Mouse (Mus musculus): Measurements from ENCODE around the gene Gclm.
A peak's percentile ranks its signal among the peaks of the same experiment; 100 is the strongest.

Gene Gclm

GRCm38 (mm10) chr3:122292300-122293222, 47.2 kb downstream of the Gclm start:
- DNase-seq (ENCODE audit: low read depth), result peak; percentile 85

GRCm38 (mm10) chr3:122293223-122293953, 48.0 kb downstream of the Gclm start:
- peak; percentile 69 for DNase-seq (ENCODE audit: low read depth)

- DNase-seq (ENCODE audit: low read depth), result peak; percentile 82
These were observed 48.8 kb downstream of the Gclm start, which contains the start of gene Bcar3 for GRCm38 (mm10) chr3:122293954-122294850. TSS of gene Bcar3 (plus strand) at chr3:122294136.

GRCm38 (mm10) chr3:122295511-122295910, 50.2 kb downstream of the Gclm start:
- peak; percentile 89 for DNase-seq (ENCODE audit: low read depth)

- DNase-seq (ENCODE audit: low read depth), result no peak
These were observed 51.6 kb downstream of the Gclm start for GRCm38 (mm10) chr3:122296979-122297378.

- DNase-seq (ENCODE audit: low read depth), result peak; percentile 80
These were observed 55.9 kb downstream of the Gclm start for GRCm38 (mm10) chr3:122300983-122301919.

- DNase-seq (ENCODE audit: low read depth), result no peak
These were observed 59.2 kb downstream of the Gclm start for GRCm38 (mm10) chr3:122304560-122304959.

GRCm38 (mm10) chr3:122307894-122308671, 62.7 kb downstream of the Gclm start:
- peak; percentile 19 for DNase-seq (ENCODE audit: low read depth)

GRCm38 (mm10) chr3:122308981-122309380, 63.6 kb downstream of the Gclm start:
- peak; percentile 35 for DNase-seq (ENCODE audit: low read depth)

GRCm38 (mm10) chr3:122312078-122312477, 66.7 kb downstream of the Gclm start:
- peak; percentile 74 for DNase-seq (ENCODE audit: low read depth)

- DNase-seq (ENCODE audit: low read depth), result no peak
These were observed 67.7 kb downstream of the Gclm start for GRCm38 (mm10) chr3:122312936-122313629.

GRCm38 (mm10) chr3:122313936-122314335, 68.6 kb downstream of the Gclm start:
- DNase-seq (ENCODE audit: low read depth), result peak; percentile 74

GRCm38 (mm10) chr3:122316621-122317020, 71.3 kb downstream of the Gclm start:
- no peak for DNase-seq (ENCODE audit: low read depth)

- DNase-seq (ENCODE audit: low read depth), result no peak
These were observed 72.0 kb downstream of the Gclm start for GRCm38 (mm10) chr3:122317339-122317738.

Measured in 416B (cell line).